Mouse (Mus musculus) heart, adult 2 months (tissue): Measurements from ENCODE around the gene Nhsl1.

ENCODE experiments used
- CTCF ChIP-seq: fragments of 200-600 bp; IDR thresholded peaks from 2 replicates; pipeline ENCODE4 v1.8.1; 2022; ENCODE audit warnings: antibody characterized with exemption, mild to moderate bottlenecking, moderate library complexity
- EP300 ChIP-seq: fragments of 200-500 bp; IDR thresholded peaks from 2 replicates; pipeline ENCODE4 v1.6.1; 2011; ENCODE audit warnings: low read depth, low read length, control low read depth; ENCODE audit not compliant: insufficient read depth
- POLR2A ChIP-seq: fragments of 200-500 bp; IDR thresholded peaks from 2 replicates; pipeline ENCODE4 v1.6.1; 2011; ENCODE audit warnings: mild to moderate bottlenecking, low read depth, low read length, control low read depth; ENCODE audit not compliant: insufficient read depth

DNA sequence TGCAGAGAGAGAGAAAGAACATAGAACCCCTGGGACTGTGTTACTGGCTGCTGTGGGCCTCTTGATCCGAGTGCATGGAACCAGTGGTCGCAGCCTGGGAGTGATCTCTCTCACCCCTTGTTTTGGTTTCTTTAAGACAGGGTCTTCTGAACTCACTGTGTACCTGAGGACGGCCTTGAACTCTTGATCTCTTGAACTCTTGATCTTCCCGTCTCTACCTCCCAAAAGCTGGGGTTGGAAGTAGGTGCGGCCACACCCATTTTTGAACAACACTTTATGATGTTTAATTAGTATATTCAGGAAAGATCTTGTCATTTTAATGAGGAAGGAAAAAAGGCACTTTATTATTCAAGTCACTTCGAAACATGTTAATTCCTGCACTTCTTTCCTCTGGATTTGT, 37.7 kb downstream of the Nhsl1 start:
- TF ChIP-seq POLR2A = no peak
- no peak for TF ChIP-seq CTCF
- no peak for TF ChIP-seq EP300
